Mouse (Mus musculus): ENCODE results near the gene Creb3.

- TF ChIP-seq CTCF (IDR thresholded peaks at IDR 0.05; ENCODE audit: low read depth) (peak; percentile 52), EP300 (IDR thresholded peaks at IDR 0.05; ENCODE audit: low read depth) (no peak)
These were observed 33.6 kb upstream of the Creb3 start for GRCm38 (mm10) chr4:43528487-43528886.

All from liver, embryonic 14.5 days (tissue).